Mouse (Mus musculus) kidney, adult 2 months (tissue): ENCODE results near the gene Mylk3. TPM values are rescaled to one million over a fixed set of nuclear protein-coding genes. Genes with fewer than 3 reads are reported as not detected.

Experiments used
- DNase-seq: peaks from one replicate; pipeline ENCODE4 v3.0.0; 2021
- H3K27ac ChIP-seq: fragments of 200-500 bp; 2 replicates; pipeline ENCODE4 v1.5.1; 2012; ENCODE audit warnings: low read depth, low read length, control low read depth, inconsistent platforms; ENCODE audit not compliant: insufficient read depth
- H3K27me3 ChIP-seq: fragments of 200-500 bp; replicated peaks from 2 replicates; pipeline ENCODE4 v1.6.1; 2012; ENCODE audit warnings: mild to moderate bottlenecking, moderate library complexity, low read length, inconsistent platforms; ENCODE audit not compliant: control insufficient read depth, insufficient read depth
- H3K36me3 ChIP-seq: fragments of 200-500 bp; 2 replicates; pipeline ENCODE4 v1.6.1; 2012; ENCODE audit warnings: mild to moderate bottlenecking, moderate library complexity, low read length, inconsistent platforms; ENCODE audit not compliant: control insufficient read depth, insufficient read depth
- H3K4me1 ChIP-seq: fragments of 200-500 bp; 2 replicates; pipeline ENCODE4 v1.6.1; 2011; ENCODE audit warnings: low read length; ENCODE audit not compliant: control insufficient read depth, insufficient read depth
- H3K4me3 ChIP-seq: fragments of 200-500 bp; 2 replicates; pipeline ENCODE4 v1.5.1; 2011; ENCODE audit warnings: mild to moderate bottlenecking, low read depth, low read length, control low read depth; ENCODE audit not compliant: insufficient read depth
- CTCF ChIP-seq: fragments of 200-500 bp; conservative IDR thresholded peaks from 2 replicates; pipeline ENCODE4 v1.5.1; 2011; ENCODE audit warnings: low read depth, mild to moderate bottlenecking, control low read depth, low read length, moderate library complexity, mixed read lengths; ENCODE audit not compliant: insufficient read depth, insufficient read length
- POLR2A ChIP-seq: fragments of 200-500 bp; IDR thresholded peaks from one replicate; pipeline ENCODE4 v1.6.1; 2011; ENCODE audit warnings: low read depth, low read length, control low read depth
- WGBS: fragments of 180-500 bp; shearing (Covaris S2); methylation state at CpG from one replicate; pipeline ENCODE4 v1.1.7; 2018; 5-methylcytosine and 5-hydroxymethylcytosine counted together
- polyA plus RNA-seq: library from polyadenylated mRNA; depleted of rRNA; stranded (reverse); fragments of >200 nt; gene quantifications from 2 replicates; pipeline ENCODE4 v1.2.3, GENCODE M21; 2012; rRNA removed

The Mylk3 gene
- polyA plus RNA-seq, 1 experiment, result 0.77 TPM

- no peak overlapping the region for H3K4me3 ChIP-seq
- 85% methylated on average over 3 of the region's 3 CpGs for WGBS
- no peak for DNase-seq
- H3K27ac ChIP-seq, result no peak overlapping the region
- H3K36me3 ChIP-seq, result peaks cover 2% of the 10 kb centered on the region; the same call in 1 of the 2 replicates
- no peak for TF ChIP-seq POLR2A
- peaks cover 7% of the 10 kb centered on the region; the same call in 1 of the 2 replicates for H3K4me1 ChIP-seq
- no peaks in the 10 kb centered on the region for H3K27me3 ChIP-seq
Measured at GRCm38 (mm10) chr8:85302931-85303330, 83.2 kb downstream of the Mylk3 start.

DNA sequence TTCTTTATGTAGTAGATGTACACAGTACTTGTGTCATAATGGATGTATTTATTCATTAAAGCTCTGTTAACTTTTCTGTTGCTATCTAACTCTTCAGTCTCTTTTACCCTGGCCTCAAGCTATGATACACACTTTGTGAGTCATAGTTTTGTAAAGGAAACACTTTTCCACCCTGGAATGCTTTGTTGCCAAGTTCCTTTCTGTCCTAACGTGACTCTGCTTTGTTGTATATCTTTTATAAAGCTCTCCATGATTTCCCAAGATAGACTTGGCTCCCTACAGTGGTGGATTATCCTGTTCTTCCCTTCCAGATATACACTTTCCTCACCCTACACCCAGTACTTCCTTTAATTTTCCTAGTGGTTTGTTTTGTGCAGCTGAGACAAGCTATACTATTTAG, 84.2 kb downstream of the Mylk3 start:
- TF ChIP-seq POLR2A (no peak), CTCF (no peak)
- peaks cover 2% of the 10 kb centered on the region; the same call in 1 of the 2 replicates for H3K36me3 ChIP-seq
- no peak for DNase-seq
- H3K27me3 ChIP-seq, result no peaks in the 10 kb centered on the region
- no peak overlapping the region for H3K4me3 ChIP-seq
- H3K4me1 ChIP-seq, result peaks cover 7% of the 10 kb centered on the region; the same call in 1 of the 2 replicates
- H3K27ac ChIP-seq, result no peak overlapping the region
- 43% methylated on average over 1 of the region's 1 CpGs for WGBS

DNA sequence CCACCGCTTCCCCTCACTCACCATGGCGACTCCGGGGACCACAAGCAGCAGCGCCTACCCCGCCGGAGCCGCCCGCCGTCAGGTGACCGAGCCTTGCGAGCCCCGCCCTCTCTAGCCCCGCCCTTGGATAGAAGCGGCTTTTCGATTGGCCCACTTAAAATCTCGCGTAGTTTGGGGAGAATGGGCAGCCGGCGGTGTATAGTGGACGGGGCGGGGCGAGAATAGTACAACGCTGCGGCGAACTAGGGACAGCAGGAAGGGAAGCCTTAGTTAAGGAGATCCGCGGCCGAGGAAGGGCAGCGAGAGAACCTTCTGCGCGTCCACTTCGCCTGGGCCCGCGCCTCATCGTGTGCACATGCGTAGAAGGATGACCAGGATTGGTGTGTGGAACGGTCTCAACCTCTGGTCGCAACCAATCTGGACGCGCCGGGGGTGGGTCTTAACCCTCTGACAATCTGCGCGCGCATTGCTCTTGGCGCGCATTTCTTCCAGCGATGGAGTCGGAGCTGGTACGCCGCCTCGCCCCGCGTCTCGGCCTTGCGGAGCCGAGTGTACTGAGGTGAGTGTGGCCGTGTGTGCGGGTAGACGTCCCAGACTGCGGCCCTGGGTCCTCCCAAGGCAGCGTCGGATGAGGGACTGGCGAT, 86.6 kb downstream of the Mylk3 start, which contains the start of the genes Orc6 and Vps35:
Gene Orc6, plus strand, starts transcription at position 199 of the 644 bp plus-strand sequence.
Gene Vps35, minus strand, starts transcription at position 369 of the 644 bp plus-strand sequence.
- DNase-seq, result peak; percentile 98
- Histone ChIP-seq H3K4me1 (peaks cover 7% of the 10 kb centered on the region; the same call in 1 of the 2 replicates), H3K36me3 (no peaks in the 10 kb centered on the region), H3K4me3 (peak within 1 kb of the TSS; percentile 71), H3K27me3 (no peaks in the 10 kb centered on the region), H3K27ac (peak within 1 kb of the TSS; percentile 95)
- no peak for TF ChIP-seq CTCF
- TF ChIP-seq POLR2A, result peak; percentile 34
- WGBS, result 1% methylated on average over 63 of the region's 63 CpGs

- TF ChIP-seq CTCF (no peak), POLR2A (no peak)
- Histone ChIP-seq H3K36me3 (no peaks in the 10 kb centered on the region), H3K4me1 (peaks cover 7% of the 10 kb centered on the region; the same call in 1 of the 2 replicates), H3K27ac (peak overlapping the region; percentile 53; the same call in 1 of the 2 replicates), H3K4me3 (peak overlapping the region; percentile 71), H3K27me3 (no peaks in the 10 kb centered on the region)
- WGBS, result under 1% methylated on average over 53 of the region's 53 CpGs
- peak; percentile 12 for DNase-seq
Measured at GRCm38 (mm10) chr8:85298600-85299433, 87.3 kb downstream of the Mylk3 start.

DNA sequence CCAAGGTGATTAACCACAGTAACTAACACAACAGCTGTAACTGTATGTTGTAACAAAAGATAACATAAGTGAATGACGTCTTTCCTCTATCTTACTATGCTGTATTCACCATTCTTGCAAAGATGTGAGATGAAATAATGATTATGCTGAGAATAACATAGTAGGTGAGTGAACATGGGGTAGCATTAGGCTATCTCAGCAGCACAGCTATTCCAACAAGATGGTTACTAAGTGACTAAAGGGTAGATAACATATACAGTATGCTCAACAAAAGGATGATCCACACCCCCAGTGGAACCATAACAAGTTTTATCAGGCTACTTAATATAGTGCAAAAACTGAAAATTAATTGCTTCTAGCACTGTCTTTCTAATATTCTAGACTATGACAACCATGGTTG, 99.3 kb downstream of the Mylk3 start:
- H3K4me1 ChIP-seq, result no peaks in the 10 kb centered on the region
- no peaks in the 10 kb centered on the region for H3K27me3 ChIP-seq
- 93% methylated on average over 1 of the region's 1 CpGs for WGBS
- no peak overlapping the region for H3K27ac ChIP-seq
- DNase-seq, result no peak
- no peak overlapping the region for H3K4me3 ChIP-seq
- TF ChIP-seq CTCF, result no peak
- TF ChIP-seq POLR2A, result no peak
- peaks cover 7% of the 10 kb centered on the region for H3K36me3 ChIP-seq

Other genes with a start within 250 kb of the Mylk3 start
- not detected in 2 replicates for gene Cks1brt, start 234.4 kb downstream of the Mylk3 start, polyA plus RNA-seq
- not detected in 2 replicates for gene Olfr371, start 160.4 kb downstream of the Mylk3 start, polyA plus RNA-seq
- gene Orc6, start 86.7 kb downstream of the Mylk3 start, polyA plus RNA-seq, result 6.9 and 9.9 TPM in 2 replicates
- 26.0 and 33.3 TPM in 2 replicates for gene Vps35, start 86.5 kb downstream of the Mylk3 start, polyA plus RNA-seq
- gene 4921524J17Rik, start 46.5 kb upstream of the Mylk3 start, polyA plus RNA-seq, result 4.2 and 6.9 TPM in 2 replicates
- gene Gpt2, start 106.2 kb upstream of the Mylk3 start, polyA plus RNA-seq, result 51.5 and 55.9 TPM in 2 replicates
- 18.0 and 32.9 TPM in 2 replicates for gene Dnaja2, start 169.0 kb upstream of the Mylk3 start, polyA plus RNA-seq